Mouse (Mus musculus): ENCODE results near the gene Znrf1.

Gene Znrf1

GRCm38 (mm10) chr8:111533503-111533902, 2.4 kb upstream of the Znrf1 start:
- DNase-seq (ENCODE audit: low read depth) = no peak

GRCm38 (mm10) chr8:111535491-111535890, 406 bp upstream of the Znrf1 start:
- DNase-seq (ENCODE audit: low read depth) = no peak

GRCm38 (mm10) chr8:111536978-111537764, 1.3 kb downstream of the Znrf1 start:
- DNase-seq (ENCODE audit: low read depth) = no peak

- no peak for DNase-seq (ENCODE audit: low read depth)
Measured at GRCm38 (mm10) chr8:111537765-111538158, 1.9 kb downstream of the Znrf1 start.

GRCm38 (mm10) chr8:111538194-111538593, 2.3 kb downstream of the Znrf1 start:
- DNase-seq (ENCODE audit: low read depth) = no peak

- no peak for DNase-seq (ENCODE audit: low read depth)
Measured at GRCm38 (mm10) chr8:111539422-111540076, 3.7 kb downstream of the Znrf1 start.

GRCm38 (mm10) chr8:111543712-111544380, 7.9 kb downstream of the Znrf1 start:
- no peak for DNase-seq (ENCODE audit: low read depth)

- no peak for DNase-seq (ENCODE audit: low read depth)
Measured at GRCm38 (mm10) chr8:111545406-111546156, 9.7 kb downstream of the Znrf1 start.

- DNase-seq (ENCODE audit: low read depth) = no peak
Measured at GRCm38 (mm10) chr8:111547144-111547543, 11.2 kb downstream of the Znrf1 start.

GRCm38 (mm10) chr8:111548201-111548600, 12.3 kb downstream of the Znrf1 start:
- DNase-seq (ENCODE audit: low read depth) = no peak

GRCm38 (mm10) chr8:111550002-111550870, 14.3 kb downstream of the Znrf1 start:
- DNase-seq (ENCODE audit: low read depth) = no peak

- DNase-seq (ENCODE audit: low read depth) = no peak
Measured at GRCm38 (mm10) chr8:111551511-111552130, 15.7 kb downstream of the Znrf1 start.

GRCm38 (mm10) chr8:111561824-111562223, 25.9 kb downstream of the Znrf1 start:
- no peak for DNase-seq (ENCODE audit: low read depth)

- no peak for DNase-seq (ENCODE audit: low read depth)
Measured at GRCm38 (mm10) chr8:111562274-111562803, 26.4 kb downstream of the Znrf1 start.

GRCm38 (mm10) chr8:111563075-111563474, 27.2 kb downstream of the Znrf1 start:
- DNase-seq (ENCODE audit: low read depth) = no peak

GRCm38 (mm10) chr8:111563687-111564086, 27.8 kb downstream of the Znrf1 start:
- DNase-seq (ENCODE audit: low read depth) = no peak

GRCm38 (mm10) chr8:111564093-111564492, 28.2 kb downstream of the Znrf1 start:
- DNase-seq (ENCODE audit: low read depth) = no peak

GRCm38 (mm10) chr8:111565784-111566191, 29.9 kb downstream of the Znrf1 start:
- no peak for DNase-seq (ENCODE audit: low read depth)

- DNase-seq (ENCODE audit: low read depth) = no peak
Measured at GRCm38 (mm10) chr8:111566326-111566725, 30.4 kb downstream of the Znrf1 start.

GRCm38 (mm10) chr8:111567571-111567970, 31.7 kb downstream of the Znrf1 start:
- DNase-seq (ENCODE audit: low read depth) = no peak
